Mouse (Mus musculus) layer of hippocampus, adult 11-12 months (tissue): ENCODE measurements around the gene Actl6a.
A peak's percentile ranks its signal among the peaks of the same experiment; 100 is the strongest.
"Not testable (repeated sequence)": the region's sequence is repeated elsewhere in the genome, so short reads cannot be mapped to it uniquely, and the experiment has no call there.

Experiments used
- DNase-seq: peaks from one replicate; pipeline ENCODE4 v3.0.0; 2022; ENCODE audit warnings: low spot score

Gene Actl6a

GRCm38 (mm10) chr3:32694737-32695582, 11.1 kb upstream of the Actl6a start:
- no peak for DNase-seq

GRCm38 (mm10) chr3:32695583-32695980, 10.5 kb upstream of the Actl6a start:
- DNase-seq, result no peak

GRCm38 (mm10) chr3:32698228-32698863, 7.8 kb upstream of the Actl6a start:
- peak; percentile 98 for DNase-seq

- not testable (repeated sequence) for DNase-seq
These were observed 2.1 kb upstream of the Actl6a start for GRCm38 (mm10) chr3:32704021-32704420.

GRCm38 (mm10) chr3:32704632-32705031, 1.5 kb upstream of the Actl6a start:
- DNase-seq, result not testable (repeated sequence)

GRCm38 (mm10) chr3:32708052-32708367, 1.9 kb downstream of the Actl6a start:
- DNase-seq, result no peak

GRCm38 (mm10) chr3:32708368-32709231, 2.5 kb downstream of the Actl6a start:
- peak; percentile 97 for DNase-seq

GRCm38 (mm10) chr3:32709388-32709787, 3.3 kb downstream of the Actl6a start:
- no peak for DNase-seq

- no peak for DNase-seq
These were observed 7.6 kb downstream of the Actl6a start for GRCm38 (mm10) chr3:32713711-32714110.

GRCm38 (mm10) chr3:32717403-32717802, 11.3 kb downstream of the Actl6a start:
- DNase-seq, result not testable (repeated sequence)

- no peak for DNase-seq
These were observed 12.2 kb downstream of the Actl6a start for GRCm38 (mm10) chr3:32718271-32718670.

- no peak for DNase-seq
These were observed 18.1 kb downstream of the Actl6a start for GRCm38 (mm10) chr3:32724191-32724590.

- no peak for DNase-seq
These were observed 19.9 kb downstream of the Actl6a start for GRCm38 (mm10) chr3:32725951-32726350.

GRCm38 (mm10) chr3:32727861-32728260, 21.8 kb downstream of the Actl6a start:
- DNase-seq, result no peak

- peak; percentile 99 for DNase-seq
These were observed 30.4 kb downstream of the Actl6a start, which contains the start of gene Ndufb5 for GRCm38 (mm10) chr3:32736244-32737171. TSS of gene Ndufb5 (plus strand) at chr3:32736990.

- no peak for DNase-seq
These were observed 31.1 kb downstream of the Actl6a start, which contains the start of gene Mrpl47 for GRCm38 (mm10) chr3:32737172-32737655. TSS of gene Mrpl47 (minus strand) at chr3:32737605.

- DNase-seq, result no peak
These were observed 32.5 kb downstream of the Actl6a start for GRCm38 (mm10) chr3:32738549-32738948.

- DNase-seq, result no peak
These were observed 36.2 kb downstream of the Actl6a start for GRCm38 (mm10) chr3:32742276-32742780.

- no peak for DNase-seq
These were observed 38.9 kb downstream of the Actl6a start for GRCm38 (mm10) chr3:32745001-32745400.

- not testable (repeated sequence) for DNase-seq
These were observed 39.3 kb downstream of the Actl6a start for GRCm38 (mm10) chr3:32745426-32745825.

GRCm38 (mm10) chr3:32748384-32748783, 42.3 kb downstream of the Actl6a start:
- DNase-seq, result no peak
